Mouse (Mus musculus): ENCODE results near the gene Ttll8. TPM values are rescaled to one million over a fixed set of nuclear protein-coding genes. Genes with fewer than 3 reads are reported as not detected.

Gene Ttll8
- polyA plus RNA-seq, 2 experiments from 2014 or later = not detected

Other genes starting within 250 kb of the Ttll8 start
- gene Brd1, start 220.2 kb downstream of the Ttll8 start, polyA plus RNA-seq (2017; shearing (Covaris generic)) = 10 to 100 TPM; 15.9 to 17.9 TPM
- gene Zbed4, start 202.8 kb downstream of the Ttll8 start, polyA plus RNA-seq (2017; shearing (Covaris generic)) = 1 to 10 TPM; 6.3 to 7.2 TPM
- 10 to 100 TPM; 13.5 to 15.0 TPM for gene Alg12, start 135.1 kb downstream of the Ttll8 start, polyA plus RNA-seq (2017; shearing (Covaris generic))
- 10 to 100 TPM; 25.4 to 30.9 TPM for gene Creld2, start 134.8 kb downstream of the Ttll8 start, polyA plus RNA-seq (2017; shearing (Covaris generic))
- 1 to 10 TPM; 2.6 to 3.6 TPM for gene Pim3, start 92.2 kb downstream of the Ttll8 start, polyA plus RNA-seq (2017; shearing (Covaris generic))
- not detected for gene Mlc1, start 24.6 kb upstream of the Ttll8 start, polyA plus RNA-seq (2017; shearing (Covaris generic))
- not detected for gene Mov10l1, start 28.5 kb upstream of the Ttll8 start, polyA plus RNA-seq (2017; shearing (Covaris generic))
- not detected for gene Panx2, start 105.3 kb upstream of the Ttll8 start, polyA plus RNA-seq (2017; shearing (Covaris generic))
- 10 to 100 TPM; 29.5 to 33.9 TPM for gene Trabd, start 120.7 kb upstream of the Ttll8 start, polyA plus RNA-seq (2017; shearing (Covaris generic))
- 1 to 10 TPM; 8.8 to 9.1 TPM for gene Selenoo, start 134.7 kb upstream of the Ttll8 start, polyA plus RNA-seq (2017; shearing (Covaris generic))
- gene Tubgcp6, start 168.7 kb upstream of the Ttll8 start, polyA plus RNA-seq (2017; shearing (Covaris generic)) = 10 to 100 TPM; 12.6 to 13.2 TPM
- gene Hdac10, start 174.3 kb upstream of the Ttll8 start, polyA plus RNA-seq (2017; shearing (Covaris generic)) = 10 to 100 TPM; 14.3 to 16.1 TPM
- gene Mapk12, start 186.3 kb upstream of the Ttll8 start, polyA plus RNA-seq (2017; shearing (Covaris generic)) = 1 to 10 TPM; 1.1 to 2.1 TPM
- gene Mapk11, start 195.2 kb upstream of the Ttll8 start, polyA plus RNA-seq (2017; shearing (Covaris generic)) = 10 to 100 TPM; 21.2 to 22.5 TPM
- gene Plxnb2, start 226.4 kb upstream of the Ttll8 start, polyA plus RNA-seq (2017; shearing (Covaris generic)) = 1 to 10 TPM; 1.0 to 2.1 TPM
- 1 to 10 TPM; 7.7 to 8.4 TPM for gene Dennd6b, start 242.1 kb upstream of the Ttll8 start, polyA plus RNA-seq (2017; shearing (Covaris generic))